Mouse (Mus musculus): Measurements from ENCODE around the gene Gm10408.
"Not testable (repeated sequence)": the region's sequence is repeated elsewhere in the genome, so short reads cannot be mapped to it uniquely, and the experiment has no call there.

DNA sequence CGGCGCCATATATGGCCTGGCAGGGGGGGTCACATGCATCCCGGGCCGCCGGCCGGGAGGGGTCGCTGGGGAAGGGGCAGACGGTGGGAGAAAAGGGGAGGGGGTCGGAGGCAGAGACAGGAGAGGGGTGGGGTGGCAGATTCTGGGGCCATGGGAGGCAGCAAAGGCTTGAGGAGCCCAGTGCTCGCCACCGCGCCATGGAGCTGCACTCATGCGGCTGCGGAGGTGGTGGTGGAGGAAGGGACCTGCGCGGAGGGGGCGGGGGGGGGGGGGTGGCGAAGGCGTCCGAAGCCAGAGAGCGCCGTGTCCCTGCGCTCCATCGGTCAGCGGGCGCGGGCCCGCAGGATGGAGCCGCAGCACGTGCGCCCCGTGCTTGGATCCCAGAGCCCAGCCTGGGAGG, 36.9 kb upstream of the Gm10408 start, which contains the start of gene Gm10409:
- TF ChIP-seq CTCF (IDR thresholded peaks at IDR 0.05; ENCODE audit: low read depth, low read length); POLR2A (IDR thresholded peaks at IDR 0.05; ENCODE audit: insufficient read depth, low read length); EP300 (IDR thresholded peaks at IDR 0.05; ENCODE audit: insufficient read depth, low read depth, low read length): not testable (repeated sequence)

Measured in ES-Bruce4 (cell line).